Mouse (Mus musculus) fibroblast of lung, adult 2 months (primary cell): Measurements from ENCODE around the gene Gm49405.
"Not testable (repeated sequence)": the region's sequence is repeated elsewhere in the genome, so short reads cannot be mapped to it uniquely, and the experiment has no call there.

Experiments
- DNase-seq: peaks from one replicate; pipeline ENCODE4 v3.0.0-alpha.2; 2011; ENCODE audit warnings: low read depth

Gene Gm49405

GRCm38 (mm10) chr19:4014802-4015201 is 14.4 kb downstream of the Gm49405 start:
- no peak for DNase-seq

- DNase-seq = no peak
Observed at GRCm38 (mm10) chr19:4015635-4016034, 15.2 kb downstream of the Gm49405 start.

GRCm38 (mm10) chr19:4017921-4018587 is 17.6 kb downstream of the Gm49405 start:
- no peak for DNase-seq

GRCm38 (mm10) chr19:4018743-4019583 is 18.5 kb downstream of the Gm49405 start:
- peak; percentile 84 for DNase-seq

DNA sequence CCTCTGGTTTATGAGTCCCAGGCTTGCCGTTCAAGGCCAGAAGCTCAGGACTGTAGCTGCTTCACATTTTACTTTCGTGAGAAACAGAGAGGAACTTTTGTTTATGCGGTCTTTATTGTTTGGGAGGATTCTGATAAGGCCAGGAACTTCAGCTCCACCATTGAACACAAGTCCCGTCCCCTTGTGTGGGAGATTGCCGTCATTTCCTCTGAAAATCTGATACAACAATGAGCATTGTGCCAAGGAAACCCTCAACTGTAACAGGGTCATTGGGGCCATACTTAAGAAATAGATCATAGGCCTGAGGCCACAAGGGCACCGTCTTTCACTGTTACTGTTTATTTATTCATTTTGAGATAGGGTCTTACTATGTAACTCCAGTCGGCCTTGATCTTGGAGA is 22.8 kb downstream of the Gm49405 start:
- DNase-seq = no peak

DNA sequence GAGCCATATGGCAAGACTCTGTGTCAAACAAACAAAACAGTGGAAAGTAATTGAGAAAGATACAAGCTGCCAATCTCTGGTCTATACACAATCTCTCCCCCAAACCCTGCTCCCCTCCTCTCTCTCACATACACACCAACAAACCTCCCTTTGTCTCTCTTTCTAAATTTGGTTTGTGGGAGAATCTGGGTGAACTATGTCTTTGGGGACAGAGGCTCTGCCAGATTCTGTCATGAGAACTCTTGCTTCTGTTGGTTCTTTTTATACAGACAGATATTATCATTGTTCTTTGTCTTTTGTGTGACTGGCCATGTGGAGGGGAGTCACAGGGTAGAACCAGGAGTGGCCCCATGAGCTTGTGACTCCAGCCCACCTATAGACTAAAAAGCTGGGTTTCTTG is 27.1 kb downstream of the Gm49405 start:
- no peak for DNase-seq

DNA sequence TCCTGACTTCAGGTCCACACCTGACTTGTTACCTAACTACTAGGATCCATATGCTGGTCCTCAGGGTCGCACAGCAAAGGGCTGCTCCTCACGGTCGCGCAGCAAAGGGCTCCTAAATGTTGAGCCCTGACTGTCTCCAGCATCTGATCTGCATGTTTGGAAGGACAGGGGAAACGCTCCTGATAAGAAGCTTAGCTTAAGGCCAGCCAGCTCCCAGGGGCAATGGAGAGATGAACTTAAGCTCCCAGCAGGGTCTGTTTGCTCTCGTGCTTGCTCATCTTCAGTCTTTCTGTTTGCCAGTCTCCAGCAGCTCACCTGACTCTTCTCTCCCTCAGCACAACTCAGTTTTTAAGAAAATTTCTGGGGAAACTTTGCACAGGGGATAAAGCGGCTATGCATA is 32.2 kb downstream of the Gm49405 start:
- DNase-seq = no peak

DNA sequence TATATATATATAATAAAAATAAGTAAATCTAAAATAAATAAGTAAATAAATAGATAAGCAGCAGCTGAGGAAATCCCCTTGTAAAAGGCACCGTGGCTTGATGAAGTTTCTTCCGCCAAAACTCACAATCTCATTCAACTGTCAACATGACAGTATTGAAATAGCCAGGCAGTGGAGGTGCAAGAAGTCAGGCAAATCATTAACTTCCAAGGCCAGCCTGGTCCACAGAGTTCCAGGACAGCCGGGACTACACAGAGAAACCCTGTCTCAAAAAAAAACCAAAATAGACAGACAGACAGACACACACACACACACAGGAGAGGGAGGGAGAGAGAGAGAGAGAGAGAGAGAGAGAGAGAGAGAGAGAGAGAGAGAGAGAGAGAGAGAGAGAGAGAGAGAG is 32.9 kb downstream of the Gm49405 start:
- no peak for DNase-seq

DNA sequence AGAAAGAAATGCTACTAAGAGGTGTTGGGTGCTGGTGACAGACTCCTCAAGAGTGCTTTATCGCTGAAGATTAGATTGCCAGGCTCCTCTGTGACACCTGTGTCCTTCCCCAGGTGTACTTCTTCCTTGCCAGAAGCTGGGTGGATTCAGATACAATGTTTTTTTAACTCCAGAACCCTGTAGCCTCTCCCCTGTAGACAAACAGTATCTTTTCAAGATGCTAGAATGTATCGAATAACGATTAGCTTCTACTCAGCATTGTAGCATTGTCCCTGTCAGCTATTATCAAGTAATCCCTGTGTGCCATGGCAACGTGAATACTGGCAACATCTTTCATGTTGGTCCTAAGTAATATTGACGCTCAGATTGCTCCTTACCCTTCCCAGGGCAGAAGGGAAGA is 33.3 kb downstream of the Gm49405 start:
- DNase-seq = no peak

DNA sequence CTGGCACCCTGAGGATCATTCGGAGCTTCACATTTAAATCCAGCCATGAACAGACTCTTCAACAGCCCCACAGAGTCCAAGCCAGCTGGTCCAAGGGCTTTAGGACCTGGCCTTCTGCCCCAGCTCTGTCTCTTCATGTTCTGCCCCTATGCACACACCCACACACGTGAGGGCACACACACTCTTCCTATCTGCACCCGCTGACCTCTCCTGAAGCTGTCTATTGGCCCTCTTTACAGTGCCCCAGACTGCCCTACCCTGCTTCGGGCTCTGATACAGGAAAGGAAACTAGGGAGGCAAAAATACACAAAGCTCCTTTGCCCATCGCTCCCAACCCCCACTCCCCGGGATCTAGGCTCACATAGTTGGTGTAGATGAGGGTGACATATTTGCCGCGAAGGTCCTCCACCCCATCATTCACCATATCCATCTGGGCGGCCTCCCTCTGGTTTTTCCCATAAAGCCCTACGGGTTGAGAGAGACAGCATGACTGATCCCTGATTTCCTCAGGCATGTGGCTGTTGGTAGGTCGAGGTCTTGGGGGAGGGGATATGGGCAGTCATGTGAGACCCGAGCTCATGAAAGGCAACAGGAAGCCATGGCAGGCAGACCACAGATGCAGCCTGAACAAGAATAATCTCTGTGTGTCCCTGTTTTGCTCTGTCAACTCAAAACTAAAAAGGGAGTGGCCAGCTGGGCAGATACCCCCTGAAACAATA is 36.1 kb downstream of the Gm49405 start:
- DNase-seq = no peak

DNA sequence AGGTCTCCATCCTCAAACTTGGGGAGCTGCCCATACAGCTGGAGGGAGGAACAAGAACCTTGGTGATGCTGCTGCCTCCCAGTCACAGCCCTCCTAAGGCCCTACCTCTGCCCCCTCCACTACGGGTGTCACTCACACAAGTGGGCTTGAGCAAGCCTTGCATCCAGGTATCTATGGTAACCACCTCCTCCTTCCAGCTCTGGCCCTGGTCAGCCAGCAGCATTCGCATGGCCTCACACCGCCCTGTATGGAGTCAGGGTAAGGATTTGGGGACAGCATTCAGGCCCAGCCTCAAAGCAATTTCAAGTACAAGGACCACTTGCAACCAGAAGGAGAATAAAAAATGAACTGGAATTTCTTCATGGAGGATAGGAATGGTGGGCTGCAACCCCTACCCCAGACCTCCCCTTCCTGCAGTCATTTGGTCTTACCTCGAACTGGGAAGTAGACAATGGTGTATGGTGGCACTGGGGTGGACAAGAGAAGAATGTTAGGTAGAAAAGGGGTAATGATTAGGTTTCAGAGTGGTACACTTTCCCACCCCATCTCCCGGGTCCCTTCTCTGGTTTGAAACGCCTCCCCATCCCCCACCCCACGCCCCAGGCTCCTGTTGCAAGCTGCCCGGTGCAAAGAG is 36.8 kb downstream of the Gm49405 start:
- not testable (repeated sequence) for DNase-seq

- peak; percentile 60 for DNase-seq
Observed at GRCm38 (mm10) chr19:4037788-4038232, 37.4 kb downstream of the Gm49405 start, which contains the start of gene Gstp1. Gene Gstp1, minus strand, starts transcription at chr19:4037985.

DNA sequence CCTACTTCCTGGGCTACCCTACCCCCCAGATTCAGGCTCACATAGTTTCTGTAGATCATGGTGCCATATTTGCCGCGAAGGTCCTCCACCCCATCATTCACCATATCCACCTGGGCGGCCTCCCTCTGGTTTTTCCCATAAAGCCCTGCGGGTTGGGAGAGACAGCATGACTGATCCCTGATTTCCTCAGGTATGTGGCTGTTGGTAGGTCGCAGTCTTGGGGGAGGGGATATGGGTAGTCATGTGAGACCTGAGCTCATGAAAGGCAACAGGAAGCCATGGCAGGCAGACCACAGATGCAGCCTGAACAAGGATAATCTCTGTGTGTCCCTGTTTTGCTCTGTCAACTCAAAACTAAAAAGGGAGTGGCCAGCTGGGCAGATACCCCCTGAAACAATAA is 40.5 kb downstream of the Gm49405 start:
- DNase-seq = not testable (repeated sequence)

- DNase-seq = not testable (repeated sequence)
Observed at GRCm38 (mm10) chr19:4041500-4041899, 41.1 kb downstream of the Gm49405 start.

GRCm38 (mm10) chr19:4042124-4042523 is 41.7 kb downstream of the Gm49405 start:
- DNase-seq = no peak

DNA sequence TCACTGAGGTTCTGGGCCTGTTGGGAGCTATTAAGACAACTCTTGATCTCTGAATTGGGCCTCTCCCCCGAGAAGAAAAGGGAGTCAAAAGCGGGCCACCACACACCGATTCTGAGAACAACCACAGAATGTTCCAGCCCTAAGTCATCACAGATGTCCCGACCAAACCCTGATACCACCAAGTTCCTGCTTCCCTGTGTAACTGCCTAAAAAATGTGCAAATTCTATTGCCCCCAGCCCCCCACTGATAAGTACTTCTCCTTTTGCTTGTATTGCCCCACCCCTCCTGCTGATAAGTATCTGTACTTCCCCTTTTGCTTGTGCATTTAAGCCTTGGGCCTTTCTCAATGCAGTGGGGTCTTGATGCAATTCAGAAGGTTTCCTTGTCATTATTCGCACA is 43.7 kb downstream of the Gm49405 start:
- not testable (repeated sequence) for DNase-seq

DNA sequence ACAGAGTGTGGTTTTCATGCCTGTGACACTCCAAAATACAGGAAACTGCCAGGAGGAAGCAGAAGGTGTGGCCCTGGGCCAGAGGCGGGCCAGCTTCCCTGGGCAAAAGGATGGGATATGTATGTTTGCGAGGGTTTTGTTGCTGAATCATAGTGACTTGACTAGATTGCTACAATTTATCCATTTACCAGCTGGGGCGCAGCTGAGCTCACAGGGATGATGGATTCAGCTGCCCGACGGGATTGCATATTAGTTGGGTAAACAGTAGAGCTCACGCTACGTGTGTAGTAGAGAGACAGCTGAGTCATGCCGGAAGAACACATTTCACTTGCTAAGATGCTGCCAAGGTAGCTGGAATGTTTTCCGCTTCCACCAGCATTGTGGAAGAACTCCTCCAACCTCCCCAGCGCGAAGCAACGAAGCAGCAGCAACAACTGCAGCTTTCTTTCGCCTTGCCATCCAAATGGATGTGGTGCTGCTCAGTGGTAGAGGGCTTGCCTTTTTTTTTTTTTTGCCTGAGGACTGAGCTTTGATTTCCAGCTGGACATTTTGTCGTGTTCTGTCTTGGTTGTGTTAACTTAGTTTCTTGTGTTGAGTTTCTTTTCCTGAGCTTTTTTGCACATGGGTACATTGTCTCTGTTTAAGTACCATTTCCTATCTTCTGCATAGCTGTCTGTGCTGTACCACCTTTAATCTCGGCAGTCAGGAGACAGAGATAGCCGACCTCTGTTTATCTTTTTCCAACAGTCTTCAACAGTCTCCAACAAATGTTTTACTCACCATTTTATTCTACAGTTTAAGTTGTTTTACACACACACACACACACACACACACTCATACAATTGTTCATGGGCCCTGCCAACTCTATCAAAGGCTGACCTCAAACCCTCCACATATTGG is 45.8 kb downstream of the Gm49405 start, which contains the start of gene Gstp2:
Gene Gstp2, minus strand, starts transcription at position 58 of the 900 bp plus-strand sequence.
- DNase-seq = peak; percentile 96

- no peak for DNase-seq
Observed at GRCm38 (mm10) chr19:4046866-4047254, 46.4 kb downstream of the Gm49405 start.

GRCm38 (mm10) chr19:4047859-4048258 is 47.4 kb downstream of the Gm49405 start:
- no peak for DNase-seq

GRCm38 (mm10) chr19:4049069-4049468 is 48.6 kb downstream of the Gm49405 start:
- not testable (repeated sequence) for DNase-seq

GRCm38 (mm10) chr19:4051016-4051415 is 50.6 kb downstream of the Gm49405 start:
- no peak for DNase-seq
